Mouse (Mus musculus) embryonic fibroblast, embryonic 13.5 days (primary cell): ENCODE data around the gene Pik3c2g.

Source experiments
- CTCF ChIP-seq: IDR thresholded peaks from 2 replicates; pipeline ENCODE4 v1.5.1; 2011; ENCODE audit warnings: mild to moderate bottlenecking, control low read depth, low read length, moderate library complexity, borderline replicate concordance; ENCODE audit not compliant: insufficient read depth
- POLR2A ChIP-seq: IDR thresholded peaks from 2 replicates; pipeline ENCODE4 v1.6.1; 2011; ENCODE audit warnings: low read depth, mild to moderate bottlenecking, control low read depth, low read length, moderate library complexity

DNA sequence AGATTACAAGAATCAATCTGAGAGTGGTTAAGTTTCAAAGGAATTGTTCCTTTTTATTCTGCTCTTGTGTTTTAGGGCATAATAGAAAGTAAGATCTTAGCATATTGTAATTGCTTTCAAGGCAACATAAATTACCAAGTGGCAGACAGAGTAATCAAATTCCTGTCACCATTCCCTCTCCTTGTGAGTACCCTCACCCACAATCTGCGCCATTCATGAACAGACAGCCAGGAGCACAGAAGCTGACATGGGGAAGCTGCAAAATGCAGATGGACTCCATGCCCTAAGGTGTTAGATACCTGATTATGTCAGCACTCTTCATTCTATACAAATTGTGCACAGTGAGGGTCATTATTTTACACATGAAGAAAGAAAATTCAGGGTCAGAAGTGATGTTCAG lies 255.6 kb downstream of the Pik3c2g start:
- TF ChIP-seq POLR2A (no peak), CTCF (no peak)
